ENCODE assay signal across 8 mouse cellular contexts in genomic region chr14:11534456-11534855, GRCm38 (mm10). TPM values are rescaled to one million over a fixed set of nuclear protein-coding genes. Genes with fewer than 3 reads are reported as not detected.
A peak's percentile ranks its signal among the peaks of the same experiment; 100 is the strongest.
DNase-seq lines count a peak whose midpoint lies in the region; ATAC-seq and TF ChIP-seq lines count a peak whose summit lies in the region.

No protein-coding gene starts in this region.

- peak; percentile 64 for TF ChIP-seq EP300 in heart, adult 2 months (IDR thresholded peaks at IDR 0.05; ENCODE audit: insufficient read depth, low read depth, low read length)

- TF ChIP-seq POLR2A in heart, adult 2 months (IDR thresholded peaks at IDR 0.05; ENCODE audit: insufficient read depth, low read depth, low read length), result no peak

- no peaks in the 10 kb centered on the region for H3K27me3 ChIP-seq in heart, adult 2 months (ENCODE audit: control insufficient read depth, insufficient read depth, low read length)
- H3K27me3 ChIP-seq in heart, embryonic 11.5 days (ENCODE audit: control insufficient read depth, insufficient read depth, low read length), result no peaks in the 10 kb centered on the region
- no peaks in the 10 kb centered on the region for H3K27me3 ChIP-seq in hindbrain, embryonic 13.5 days

- peak overlapping the region; percentile 31; the same call in 1 of the 2 replicates for H3K27ac ChIP-seq in heart, adult 2 months
- H3K27ac ChIP-seq in heart, embryonic 11.5 days (ENCODE audit: low read depth, low read length), result no peak overlapping the region
- no peak overlapping the region for H3K27ac ChIP-seq in hindbrain, embryonic 13.5 days

- no peak overlapping the region for H3K4me2 ChIP-seq in heart, embryonic 11.5 days
- no peak overlapping the region for H3K4me2 ChIP-seq in hindbrain, embryonic 13.5 days

- no peaks in the 10 kb centered on the region for H3K36me3 ChIP-seq in heart, adult 2 months (ENCODE audit: control insufficient read depth, insufficient read depth, low read length)
- H3K36me3 ChIP-seq in heart, embryonic 11.5 days (ENCODE audit: control insufficient read depth, insufficient read depth, low read length), result no peaks in the 10 kb centered on the region
- no peaks in the 10 kb centered on the region for H3K36me3 ChIP-seq in hindbrain, embryonic 13.5 days

- peak; percentile 68 for TF ChIP-seq CTCF in heart, adult 2 months (IDR thresholded peaks at IDR 0.05)

- no peak overlapping the region for H3K4me3 ChIP-seq in heart, adult 2 months
- H3K4me3 ChIP-seq in heart, embryonic 11.5 days (ENCODE audit: low read depth, low read length), result no peak overlapping the region
- no peak overlapping the region for H3K4me3 ChIP-seq in hindbrain, embryonic 13.5 days

- H3K4me1 ChIP-seq in heart, adult 2 months (ENCODE audit: control insufficient read depth, insufficient read depth, low read length), result peaks cover 2% of the 10 kb centered on the region
- H3K4me1 ChIP-seq in heart, embryonic 11.5 days (ENCODE audit: control insufficient read depth, insufficient read depth, low read length), result no peaks in the 10 kb centered on the region
- H3K4me1 ChIP-seq in hindbrain, embryonic 13.5 days (replicated peaks), result peaks cover 14% of the 10 kb centered on the region

- WGBS in heart, adult 2 months, result 68% methylated on average over 1 of the region's 1 CpGs
- WGBS in heart, embryonic 11.5 days (ENCODE audit: insufficient replicate concordance), result 36% methylated on average over 1 of the region's 1 CpGs
- 15% methylated on average over 1 of the region's 1 CpGs for WGBS in hindbrain, embryonic 13.5 days

- H3K9me3 ChIP-seq in heart, embryonic 11.5 days (replicated peaks; ENCODE audit: control insufficient read depth, low read length), result no peaks in the 10 kb centered on the region
- H3K9me3 ChIP-seq in hindbrain, embryonic 13.5 days, result no peaks in the 10 kb centered on the region

- ATAC-seq in heart, embryonic 11.5 days (replicated peaks; ENCODE audit: insufficient number of reproducible peaks, low FRiP score, low TSS enrichment), result no peak
- ATAC-seq in hindbrain, embryonic 13.5 days (ENCODE audit: low FRiP score), result peak; percentile 55

- intact Hi-C loops in heart, adult 2 months (cut with DNase I), result no loop called here

- H3K79me2 ChIP-seq in heart, adult 2 months (replicated peaks; ENCODE audit: control insufficient read depth, insufficient read depth, low read length), result no peaks in the 10 kb centered on the region

- H3K9ac ChIP-seq in heart, adult 2 months (ENCODE audit: low read depth, low read length), result no peak overlapping the region
- H3K9ac ChIP-seq in heart, embryonic 11.5 days (ENCODE audit: low read depth, low read length), result no peak overlapping the region
- H3K9ac ChIP-seq in hindbrain, embryonic 13.5 days, result peak overlapping the region; percentile 5; the same call in 1 of the 2 replicates

- peak in 1 of 2 experiments; percentile 46 for DNase-seq in heart, adult 2 months
- peak; percentile 47 for DNase-seq in embryo, embryonic 9.5 days (ENCODE audit: extremely low spot score)
- DNase-seq in lung, postnatal 36 days, result peak; percentile 46
- no peak for DNase-seq in cerebellum, postnatal 4 days (ENCODE audit: low spot score in 2 of 2)
- no peak for DNase-seq in layer of hippocampus, adult 9-10 months (ENCODE audit: low spot score)
- DNase-seq in thymus, adult 18-20 months, result no peak

RNA-seq across cellular contexts. Expression of gene Ptprg, which starts 18.9 kb away (rescaled TPM):
- 10 to 100 TPM; 54.0 to 57.1 TPM for total RNA-seq in heart, adult 2 months (2021)
- polyA plus RNA-seq in heart, adult 2 months (2012; rRNA removed), result 25.1 and 44.0 TPM in 2 replicates
- 15.2 and 16.5 TPM in 2 replicates for polyA plus RNA-seq in heart, embryonic 11.5 days (2014; fragmentation: Nextera tagmentation; extraction: Ambion mirVana)
- 47.3 and 47.5 TPM in 2 replicates for polyA plus RNA-seq in hindbrain, embryonic 13.5 days (2015; fragmentation: Nextera tagmentation; extraction: Ambion mirVana)

Comparison
In these comparisons a context has a peak if more than half of its experiments do, and no peak if none do; other contexts are left out.
1. DNase-seq: peak in embryo, embryonic 9.5 days (single experiment) and lung, postnatal 36 days (single experiment); none in cerebellum, postnatal 4 days (0 of 2), layer of hippocampus, adult 9-10 months (single experiment) and thymus, adult 18-20 months (0 of 2).